Mouse (Mus musculus) testis, adult 2 months (tissue): Measurements from ENCODE around the gene Dmc1.

Source experiments
- CTCF ChIP-seq: fragments of 200-500 bp; IDR thresholded peaks from 2 replicates; pipeline ENCODE4 v1.5.1; 2012; ENCODE audit warnings: low read depth, mild to moderate bottlenecking, inconsistent platforms, low read length, moderate library complexity; ENCODE audit not compliant: control insufficient read depth, insufficient read depth, insufficient replicate concordance
- POLR2A ChIP-seq: fragments of 200-500 bp; IDR thresholded peaks from 2 replicates; pipeline ENCODE4 v1.6.1; 2012; ENCODE audit warnings: low read depth, mild to moderate bottlenecking, inconsistent platforms, low read length, moderate library complexity; ENCODE audit not compliant: control insufficient read depth

- TF ChIP-seq POLR2A = no peak
- TF ChIP-seq CTCF = no peak
Measured at GRCm38 (mm10) chr15:79545496-79545895, 59.4 kb downstream of the Dmc1 start.
